Mouse (Mus musculus): ENCODE data around the gene Rara.

The Rara gene

GRCm38 (mm10) chr11:98953835-98954320 lies 26.3 kb downstream of the Rara start:
- no peak for DNase-seq (ENCODE audit: low spot score)

DNA sequence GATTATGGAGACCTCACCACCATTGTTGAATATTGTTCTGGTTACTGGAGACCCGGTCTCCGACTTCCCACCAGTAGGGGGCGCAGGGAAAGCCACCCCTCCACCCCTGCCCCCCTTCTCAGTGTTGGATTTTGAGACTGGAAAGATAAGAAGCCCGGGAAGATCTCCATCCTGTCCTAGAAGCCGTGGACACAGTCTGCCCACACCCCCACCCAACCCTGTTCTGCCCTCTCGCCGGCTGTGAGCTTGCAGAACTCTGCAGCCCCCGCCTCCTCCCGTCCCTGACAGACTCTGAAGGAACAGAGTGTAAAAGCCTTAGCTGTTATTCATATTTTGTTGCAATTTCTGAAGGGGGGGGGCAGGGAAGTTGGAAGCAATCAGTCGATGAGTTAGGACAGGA lies 26.8 kb downstream of the Rara start:
- DNase-seq (ENCODE audit: low spot score), result peak; percentile 79

DNA sequence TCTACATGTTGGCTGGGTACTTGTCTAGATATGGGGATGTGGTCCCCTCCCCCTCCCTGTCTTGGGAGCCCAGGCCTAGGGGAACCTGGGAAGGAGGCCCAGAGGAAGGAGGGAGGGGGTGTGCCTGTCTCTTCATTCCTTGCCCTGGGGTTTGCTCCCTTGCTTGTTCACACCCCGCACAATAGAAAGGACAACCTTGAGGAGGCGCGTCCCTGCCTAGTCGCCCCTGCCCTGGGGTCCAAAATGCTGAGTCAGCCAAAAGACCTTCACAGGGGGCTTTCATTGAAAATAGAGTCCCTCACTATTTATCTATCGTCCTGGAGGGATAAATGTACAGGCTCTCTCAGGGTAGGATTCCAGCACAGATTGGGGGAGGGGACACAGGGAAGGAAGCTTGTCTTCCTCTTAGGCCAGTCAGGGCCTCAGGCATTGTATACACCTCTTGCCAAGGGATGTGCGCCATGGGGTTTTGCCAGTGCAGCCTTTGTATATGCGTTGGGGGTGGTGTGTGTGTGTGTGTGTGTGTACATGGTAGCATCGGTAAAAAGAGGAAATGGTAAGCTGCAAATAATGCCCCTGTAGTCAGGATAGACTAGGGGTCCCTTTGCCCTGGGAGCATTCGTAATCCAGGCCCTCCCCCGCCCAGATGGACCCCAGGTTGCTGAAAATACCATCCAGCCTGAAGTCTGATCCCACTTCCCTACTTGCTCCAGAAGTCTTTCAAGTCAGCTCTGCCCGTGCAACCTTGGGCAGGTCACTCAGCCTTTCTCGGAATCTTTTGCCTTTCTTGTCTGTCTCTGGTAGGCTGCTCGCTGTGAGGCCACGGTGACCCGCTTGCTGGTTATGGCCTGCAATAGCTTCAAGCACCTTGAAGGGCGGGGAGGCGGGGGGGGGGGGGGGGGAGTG lies 27.4 kb downstream of the Rara start:
- DNase-seq (ENCODE audit: low spot score), result peak; percentile 76

DNA sequence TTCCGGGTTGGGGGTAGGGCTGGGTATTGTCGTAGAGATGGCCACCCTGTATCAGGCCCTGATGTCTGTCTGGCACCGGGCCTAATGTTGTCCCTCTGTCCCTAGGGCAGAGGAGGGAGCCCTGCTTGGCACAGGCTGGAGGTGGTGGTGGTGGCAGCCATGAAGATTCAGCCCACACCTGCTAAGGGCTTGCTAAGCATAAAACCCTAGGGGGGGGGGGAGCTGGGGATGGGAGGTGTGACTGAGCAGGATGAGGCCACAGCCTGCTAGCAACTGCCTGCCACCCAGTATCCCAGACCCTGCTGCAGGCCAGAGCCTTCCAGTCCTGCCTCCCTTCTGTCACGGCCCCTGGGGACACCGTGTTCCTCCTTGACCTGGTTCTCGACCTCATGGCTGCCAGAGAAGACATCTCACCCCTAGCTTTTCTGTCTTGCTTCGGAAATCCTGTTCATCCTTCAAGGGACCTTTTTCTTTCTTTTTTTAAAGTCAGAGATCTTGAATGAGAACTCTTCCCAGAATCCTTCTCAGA lies 28.2 kb downstream of the Rara start:
- DNase-seq (ENCODE audit: low spot score), result no peak

- no peak for DNase-seq (ENCODE audit: low spot score)
These were observed 28.7 kb downstream of the Rara start for GRCm38 (mm10) chr11:98956340-98956739.

GRCm38 (mm10) chr11:98959437-98960312 lies 32.1 kb downstream of the Rara start:
- DNase-seq (ENCODE audit: low spot score), result peak; percentile 84

DNA sequence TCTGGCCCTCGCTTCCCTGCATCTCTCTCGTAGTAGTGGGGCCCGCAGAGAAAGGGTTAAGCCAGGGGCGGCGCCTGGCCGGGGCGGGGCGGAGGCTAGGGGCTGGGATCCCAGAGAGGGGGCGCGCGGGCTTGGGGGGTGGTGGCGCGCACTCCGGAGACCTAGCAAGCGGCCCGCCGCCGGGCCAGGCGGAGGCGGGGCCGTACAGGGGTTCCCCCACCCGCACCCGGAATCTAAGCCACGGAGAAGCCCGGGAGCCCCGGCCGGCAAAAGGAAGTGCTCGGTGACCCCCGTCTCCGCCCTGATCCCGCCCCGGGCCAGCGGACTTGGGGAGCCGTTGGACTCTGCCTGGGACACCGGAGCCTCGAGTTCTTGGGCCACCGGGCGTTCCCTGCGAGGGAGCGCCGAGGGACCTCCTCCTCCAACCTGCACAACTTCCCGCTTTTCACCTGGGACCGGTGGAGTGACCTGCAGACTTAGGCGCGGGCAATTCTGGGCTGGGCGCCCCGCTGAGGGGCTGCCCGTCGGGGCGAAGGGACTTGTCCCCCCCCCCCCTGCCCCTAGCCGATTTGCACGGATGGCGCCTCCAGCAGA lies 32.8 kb downstream of the Rara start:
- DNase-seq (ENCODE audit: low spot score), result peak; percentile 81

DNA sequence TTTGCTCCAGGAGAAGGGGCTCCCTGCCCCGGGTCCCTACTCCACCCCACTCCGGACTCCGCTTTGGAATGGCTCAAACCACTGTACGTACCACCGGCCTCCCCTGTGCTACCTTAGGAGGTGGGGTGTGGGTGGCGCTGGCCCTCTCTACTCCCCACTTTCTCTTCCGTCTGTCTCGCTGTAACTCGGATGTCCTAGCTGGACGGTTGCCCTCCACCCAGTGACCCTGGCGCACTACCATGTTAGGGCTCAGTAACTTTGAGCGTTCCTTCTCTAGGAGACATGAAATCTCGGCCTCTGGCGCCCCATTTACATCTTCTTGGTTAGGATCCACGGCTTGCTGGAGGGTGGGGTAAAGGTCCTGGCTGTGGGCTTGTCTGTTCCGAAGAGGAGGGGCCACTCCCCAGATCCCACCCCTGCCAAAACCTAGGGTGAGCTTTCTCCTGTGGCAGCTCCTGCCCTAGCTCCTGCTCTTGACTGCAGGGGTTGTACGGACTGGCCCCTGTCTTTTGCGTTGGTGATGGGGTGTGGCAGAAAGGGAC lies 33.5 kb downstream of the Rara start:
- peak; percentile 50 for DNase-seq (ENCODE audit: low spot score)

DNA sequence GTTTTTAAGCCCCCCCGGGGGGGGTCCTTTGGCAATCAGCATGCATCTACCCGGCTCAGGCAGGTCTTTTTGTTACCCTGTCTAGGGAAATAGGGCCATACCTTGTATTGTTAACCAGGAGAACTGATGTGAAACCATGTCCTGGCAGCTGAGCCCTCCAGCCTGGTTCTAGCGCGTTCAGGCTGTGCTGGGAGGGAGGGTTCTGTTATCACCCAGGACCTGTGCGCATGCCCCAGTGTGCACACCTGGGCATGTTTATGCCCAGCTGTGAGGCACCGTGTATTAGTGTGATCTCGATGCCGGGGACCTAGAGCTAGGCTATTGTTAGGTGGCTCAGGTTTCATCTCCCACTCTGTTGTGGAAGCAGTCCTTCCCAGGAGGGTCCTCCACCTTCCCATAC lies 34.1 kb downstream of the Rara start:
- no peak for DNase-seq (ENCODE audit: low spot score)

- peak; percentile 18 for DNase-seq (ENCODE audit: low spot score)
These were observed 34.9 kb downstream of the Rara start for GRCm38 (mm10) chr11:98962421-98963095.

DNA sequence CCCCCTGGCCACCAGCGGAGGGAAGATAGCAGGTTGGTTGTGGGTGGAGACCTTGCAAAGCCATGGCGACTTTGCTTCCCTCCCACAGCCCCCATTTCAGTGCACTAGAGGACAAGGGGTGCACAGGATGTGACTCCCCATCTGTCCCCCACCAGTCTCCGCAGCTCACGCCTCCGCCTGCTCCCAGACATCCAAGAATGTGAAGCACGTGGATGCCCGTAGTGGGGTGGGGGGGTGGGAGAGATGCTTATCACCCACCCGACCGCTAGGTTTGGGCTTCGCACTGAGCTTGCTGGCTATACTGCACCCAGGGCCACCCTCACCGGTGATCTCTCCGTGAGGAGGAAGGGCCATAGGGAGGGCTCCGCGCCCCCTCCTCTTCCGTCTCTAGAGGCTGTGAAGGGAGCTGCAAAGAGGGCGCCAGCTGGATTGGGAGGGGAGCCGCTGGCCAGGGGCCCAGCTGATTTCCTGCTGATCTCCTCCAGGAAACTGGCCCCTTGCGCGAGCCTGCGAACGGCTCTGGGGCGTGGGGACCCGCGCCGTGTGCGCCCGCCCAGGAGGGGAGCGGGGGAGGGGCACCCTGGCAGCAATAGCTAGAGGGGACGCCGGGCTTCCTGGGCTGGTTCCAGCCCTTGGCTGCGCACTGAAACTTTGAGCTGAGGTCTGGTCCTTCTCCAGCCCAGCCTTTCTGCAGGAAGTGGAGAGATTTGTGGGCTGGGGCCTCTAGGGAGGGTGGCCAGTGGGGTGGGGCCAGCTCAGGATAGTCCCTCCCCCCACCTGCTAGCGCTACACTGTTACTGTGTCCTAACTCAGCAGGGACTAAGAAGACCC lies 35.8 kb downstream of the Rara start:
- DNase-seq (ENCODE audit: low spot score), result peak; percentile 84

- no peak for DNase-seq (ENCODE audit: low spot score)
These were observed 36.6 kb downstream of the Rara start for GRCm38 (mm10) chr11:98964201-98964615.

- DNase-seq (ENCODE audit: low spot score), result peak; percentile 40
These were observed 37.2 kb downstream of the Rara start for GRCm38 (mm10) chr11:98964616-98965415.

DNA sequence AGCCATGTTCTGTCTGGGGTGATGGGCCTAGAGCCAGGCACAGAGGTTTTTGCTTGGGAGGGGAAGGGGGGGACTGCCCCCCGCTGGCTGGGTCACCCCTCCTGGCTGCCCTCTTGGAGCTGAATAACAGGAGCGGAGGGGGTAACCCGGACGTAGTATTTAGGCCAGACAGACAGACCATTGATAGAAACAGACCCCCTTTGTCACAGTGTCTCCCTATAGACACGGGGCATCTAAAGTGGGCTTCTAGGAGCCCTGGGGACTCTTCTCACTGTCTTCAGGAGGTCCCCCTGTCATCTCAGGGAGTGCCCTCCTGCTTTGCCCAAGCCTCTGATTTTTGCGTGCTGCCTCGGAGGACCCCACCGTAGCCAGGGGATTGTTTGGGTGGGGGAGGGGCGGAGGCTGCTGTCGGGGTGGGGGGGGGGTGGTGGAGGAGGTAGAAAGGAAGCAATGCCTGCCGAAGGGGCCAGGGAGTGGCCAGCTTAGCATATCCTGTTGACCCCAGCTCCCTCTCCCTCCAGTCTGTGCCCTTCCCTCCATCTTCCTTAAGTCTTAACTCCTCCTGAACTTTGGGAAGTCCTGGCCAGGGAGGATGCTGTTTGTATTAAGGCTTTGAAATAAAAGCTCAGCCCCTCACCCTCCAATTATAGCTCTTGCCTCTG lies 37.9 kb downstream of the Rara start:
- peak; percentile 14 for DNase-seq (ENCODE audit: low spot score)

GRCm38 (mm10) chr11:98966499-98967141 lies 39.0 kb downstream of the Rara start:
- peak; percentile 86 for DNase-seq (ENCODE audit: low spot score)

GRCm38 (mm10) chr11:98968079-98968478 lies 40.5 kb downstream of the Rara start:
- DNase-seq (ENCODE audit: low spot score), result peak; percentile 10

- peak; percentile 4 for DNase-seq (ENCODE audit: low spot score)
These were observed 41.3 kb downstream of the Rara start for GRCm38 (mm10) chr11:98968716-98969495.
